Mouse (Mus musculus) liver, embryonic 14.5 days (tissue): ENCODE results near the gene Scube2. TPM values are rescaled to one million over a fixed set of nuclear protein-coding genes. Genes with fewer than 3 reads are reported as not detected.
A peak's percentile ranks its signal among the peaks of the same experiment; 100 is the strongest.

Experiments used
- ATAC-seq: fragments of 200-750 bp; cut with Nextera tagmentation; 2 replicates; pipeline ENCODE4 v1.8.0; 2017; ENCODE audit warnings: moderate number of reproducible peaks, mild to moderate bottlenecking, moderate library complexity; ENCODE audit not compliant: insufficient read depth
- DNase-seq, 3 experiments: peaks; one replicate each; pipeline ENCODE4 v3.0.0-alpha.2; 2012 to 2013; ENCODE audit warnings: low read depth in 3 of 3, low spot score in 3 of 3
- H3K27ac ChIP-seq: fragments of 300-500 bp; sonication (generic); 2 replicates; pipeline ENCODE4 v1.5.1; 2014; ENCODE audit warnings: moderate library complexity, mild to moderate bottlenecking, control low read depth, inconsistent platforms
- H3K27me3 ChIP-seq: fragments of 300-500 bp; sonication (generic); 2 replicates; pipeline ENCODE4 v1.6.1; 2014; ENCODE audit warnings: mild to moderate bottlenecking, low read length, moderate library complexity; ENCODE audit not compliant: control insufficient read depth, insufficient read depth
- H3K36me3 ChIP-seq: fragments of 300-500 bp; sonication (generic); replicated peaks from 2 replicates; pipeline ENCODE4 v1.6.1; 2014; ENCODE audit warnings: low read depth; ENCODE audit not compliant: control insufficient read depth, insufficient read depth
- H3K4me1 ChIP-seq, 2 experiments: fragments of 200-500 bp in 1 of 2; fragments of 300-500 bp in 1 of 2; sonication (generic) in 1 of 2; replicated peaks; 2 replicates each; pipeline ENCODE4 v1.6.1; 2012 to 2014; ENCODE audit warnings: antibody characterized with exemption in 1 of 2, inconsistent platforms in 1 of 2, low read length in 1 of 2; ENCODE audit not compliant: control insufficient read depth in 2 of 2, insufficient read depth in 2 of 2
- H3K4me2 ChIP-seq: fragments of 300-500 bp; sonication (generic); 2 replicates; pipeline ENCODE4 v1.6.1; 2014; ENCODE audit warnings: low read depth, mild to moderate bottlenecking, control low read depth, moderate library complexity
- H3K4me3 ChIP-seq, 2 experiments: fragments of 200-500 bp in 1 of 2; fragments of 300-500 bp in 1 of 2; sonication (generic) in 1 of 2; 2 replicates each; pipeline ENCODE4 v1.5.1; 2012 to 2014; ENCODE audit warnings: low read depth in 2 of 2, low read length in 2 of 2, mild to moderate bottlenecking in 2 of 2, control low read depth in 1 of 2, inconsistent platforms in 1 of 2, moderate library complexity in 1 of 2; ENCODE audit not compliant: insufficient read depth in 1 of 2
- H3K9ac ChIP-seq: fragments of 300-500 bp; sonication (generic); replicated peaks from 2 replicates; pipeline ENCODE4 v1.6.1; 2014; ENCODE audit warnings: mild to moderate bottlenecking, control low read depth, moderate library complexity
- H3K9me3 ChIP-seq: fragments of 300-500 bp; sonication (generic); 2 replicates; pipeline ENCODE4 v1.6.1; 2016; ENCODE audit warnings: low read length, mixed read lengths; ENCODE audit not compliant: control insufficient read depth
- CTCF ChIP-seq: IDR thresholded peaks from 2 replicates; pipeline ENCODE4 v1.5.1; 2016; ENCODE audit warnings: antibody characterized with exemption, low read depth, control low read depth
- EP300 ChIP-seq: IDR thresholded peaks from 2 replicates; pipeline ENCODE4 v1.6.1; 2016; ENCODE audit warnings: antibody characterized with exemption, low read depth
- WGBS: fragments of 180-500 bp; shearing (Covaris S2); extraction: QIAGEN DNeasy Blood & Tissue Kit; methylation state at CpG from one replicate; pipeline ENCODE4 v1.1.7; 2014; ENCODE audit not compliant: insufficient replicate concordance; 5-methylcytosine and 5-hydroxymethylcytosine counted together
- polyA plus RNA-seq, 2 experiments: library from polyadenylated mRNA; depleted of rRNA in 1 of 2; stranded (reverse) in 1 of 2; unstranded in 1 of 2; fragments of >200 nt; fragmentation: Nextera tagmentation in 1 of 2; extraction: Ambion mirVana in 1 of 2; gene quantifications; 2 replicates each; pipeline versions ENCODE4 v1.2.1 to v1.2.3; 2012 to 2014

The Scube2 gene
- polyA plus RNA-seq, 2 experiments: 0.01 to 0.03 TPM

- ATAC-seq (peak; percentile 51; the same call in 1 of the 2 replicates), DNase-seq (no peak)
- peak overlapping the region; percentile 13; the same call in 1 of the 2 replicates for H3K4me2 ChIP-seq
- no peaks in the 10 kb centered on the region for H3K9me3 ChIP-seq
- no peaks in the 10 kb centered on the region for H3K27me3 ChIP-seq
- H3K4me3 ChIP-seq: no peak overlapping the region
- no peak overlapping the region for H3K9ac ChIP-seq
- H3K36me3 ChIP-seq: no peaks in the 10 kb centered on the region
- peaks cover 24 to 29% of the 10 kb centered on the region in 2 experiments for H3K4me1 ChIP-seq
- 6% methylated on average over 2 of the region's 2 CpGs for WGBS
- TF ChIP-seq CTCF (no peak), EP300 (no peak)
- no peak overlapping the region for H3K27ac ChIP-seq
Observed at GRCm38 (mm10) chr7:109768699-109769383, 96.6 kb downstream of the Scube2 start.

DNA sequence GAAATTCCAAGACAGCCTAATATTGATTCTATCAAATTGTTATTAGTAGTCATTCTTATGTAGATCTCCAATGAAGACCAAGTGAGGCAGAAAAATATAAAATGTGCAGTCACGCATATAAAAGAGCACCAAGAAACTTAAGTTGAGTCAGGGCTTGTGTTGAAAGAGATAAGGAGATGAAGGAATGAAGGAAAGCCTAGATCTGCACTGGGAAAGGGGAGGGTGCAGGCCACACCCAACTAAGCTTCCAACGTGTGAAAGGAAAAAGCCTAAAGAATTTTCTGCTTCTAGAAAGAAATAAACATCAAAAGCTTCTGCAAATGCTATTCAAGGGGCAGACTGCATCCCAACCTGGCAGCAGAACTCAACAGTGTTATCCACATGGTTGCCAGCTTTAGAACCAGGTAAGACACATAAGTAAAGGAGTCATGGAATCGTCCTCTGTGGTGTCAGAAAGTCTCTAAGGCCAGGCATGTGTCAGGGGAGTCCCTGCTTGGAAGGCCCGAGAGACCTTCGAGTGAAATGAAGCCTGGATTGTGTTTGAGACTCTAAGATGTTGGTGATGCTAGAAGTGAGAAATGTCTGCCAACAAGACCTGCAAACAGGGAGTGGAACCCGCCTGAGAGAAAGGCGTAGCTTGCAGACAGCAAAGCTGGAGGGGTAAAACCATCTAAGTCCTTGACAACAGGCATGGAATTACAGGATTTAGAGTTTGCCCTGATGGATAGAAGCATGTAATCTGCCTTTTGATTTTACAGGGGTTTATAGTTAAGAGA lies 97.7 kb downstream of the Scube2 start:
- H3K4me2 ChIP-seq: peak overlapping the region; percentile 19
- H3K4me3 ChIP-seq: no peak overlapping the region
- WGBS: 49% methylated on average over 7 of the region's 7 CpGs
- H3K27me3 ChIP-seq: no peaks in the 10 kb centered on the region
- TF ChIP-seq CTCF: no peak
- TF ChIP-seq EP300: peak; percentile 33; the same call in 1 of the 2 replicates
- peak; percentile 90 for ATAC-seq
- DNase-seq: peak; percentile 44 to 60 (median 57)
- H3K9ac ChIP-seq: no peak overlapping the region
- H3K36me3 ChIP-seq: no peaks in the 10 kb centered on the region
- no peaks in the 10 kb centered on the region for H3K9me3 ChIP-seq
- H3K27ac ChIP-seq: peak overlapping the region; percentile 3; the same call in 1 of the 2 replicates
- peaks cover 24 to 29% of the 10 kb centered on the region in 2 experiments for H3K4me1 ChIP-seq

GRCm38 (mm10) chr7:109764009-109764408 lies 101.5 kb downstream of the Scube2 start:
- Histone ChIP-seq H3K4me2 (no peak overlapping the region), H3K4me1 (peaks cover 21 to 31% of the 10 kb centered on the region in 2 experiments), H3K9me3 (no peaks in the 10 kb centered on the region), H3K27me3 (no peaks in the 10 kb centered on the region), H3K27ac (no peak overlapping the region), H3K4me3 (no peak overlapping the region), H3K36me3 (no peaks in the 10 kb centered on the region), H3K9ac (no peak overlapping the region)
- TF ChIP-seq CTCF (no peak), EP300 (no peak)
- ATAC-seq (no peak), DNase-seq (no peak)
- WGBS: 55% methylated on average over 2 of the region's 2 CpGs

DNA sequence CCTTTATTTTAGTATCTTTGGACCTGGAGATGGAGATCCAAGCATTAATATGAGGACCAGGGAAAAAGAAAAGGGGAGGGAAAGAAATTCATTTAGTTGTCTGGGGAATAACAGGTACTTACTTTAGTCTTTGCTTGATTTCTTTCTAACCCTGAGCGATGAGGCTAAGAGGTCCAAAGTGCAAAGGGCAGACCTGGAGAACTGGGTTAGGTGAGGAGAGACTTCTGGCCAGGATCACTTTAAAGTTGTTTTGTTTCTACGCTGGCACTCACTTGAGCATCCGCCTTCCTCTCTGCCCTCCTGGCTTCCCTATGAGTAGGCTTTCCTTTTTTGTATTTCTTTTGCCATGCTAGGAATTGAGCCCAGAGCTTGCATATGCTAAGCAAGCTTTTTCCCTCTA lies 109.2 kb downstream of the Scube2 start:
- no peak for TF ChIP-seq EP300
- TF ChIP-seq CTCF: no peak
- Histone ChIP-seq H3K4me3 (no peak overlapping the region), H3K27ac (no peak overlapping the region), H3K4me2 (no peak overlapping the region), H3K36me3 (no peaks in the 10 kb centered on the region), H3K9me3 (no peaks in the 10 kb centered on the region), H3K9ac (no peak overlapping the region), H3K27me3 (no peaks in the 10 kb centered on the region), H3K4me1 (peaks cover 9 to 12% of the 10 kb centered on the region in 2 experiments)
- ATAC-seq (no peak), DNase-seq (no peak)
- WGBS: 81% methylated on average over 3 of the region's 3 CpGs

GRCm38 (mm10) chr7:109754034-109754433 lies 111.4 kb downstream of the Scube2 start:
- H3K4me3 ChIP-seq: no peak overlapping the region
- no peak overlapping the region for H3K27ac ChIP-seq
- H3K9ac ChIP-seq: no peak overlapping the region
- no peak for ATAC-seq
- H3K4me1 ChIP-seq: peaks cover 14% of the 10 kb centered on the region in 2 experiments
- DNase-seq: no peak
- TF ChIP-seq CTCF (no peak), EP300 (no peak)
- no peaks in the 10 kb centered on the region for H3K9me3 ChIP-seq
- no peaks in the 10 kb centered on the region for H3K27me3 ChIP-seq
- H3K4me2 ChIP-seq: no peak overlapping the region
- 75% methylated on average over 8 of the region's 8 CpGs for WGBS
- H3K36me3 ChIP-seq: no peaks in the 10 kb centered on the region
